Comparison of ENCODE assay signal across 8 mouse cellular contexts in genomic region chr4:139379719-139380118, GRCm38 (mm10). TPM values are rescaled to one million over a fixed set of nuclear protein-coding genes. Genes with fewer than 3 reads are reported as not detected.
DNase-seq lines count a peak whose midpoint lies in the region; ATAC-seq and TF ChIP-seq lines count a peak whose summit lies in the region.

No protein-coding gene starts in this region.

- no peak for ATAC-seq in kidney, postnatal 0 days (replicated peaks; ENCODE audit: low FRiP score, low read depth)
- no peak for ATAC-seq in forebrain, embryonic 16.5 days
- 0 out of 2 replicates have a peak, but pooled peaks have one; percentile 3 for ATAC-seq in megakaryocyte-erythroid progenitor cell, adult 5-6 weeks (replicated peaks; ENCODE audit: low FRiP score, low TSS enrichment, poor library complexity, severe bottlenecking)

- intact Hi-C loops in left cerebral cortex, postnatal 25 days (cut with DNase I), result loop anchor here (1.0 kb wide), 1 partner anchor 27 kb away; the partner anchor contains the start of genes Emc1, Mrto4 and Ubr4

- H3K4me2 ChIP-seq in kidney, postnatal 0 days (ENCODE audit: low read length), result peak overlapping the region; percentile 62
- peak overlapping the region; percentile 95 for H3K4me2 ChIP-seq in forebrain, embryonic 16.5 days (ENCODE audit: low read length)

- DNase-seq in kidney, postnatal 0 days (ENCODE audit: low spot score), result peak; percentile 2
- no peak for DNase-seq in kidney, postnatal 4 days
- DNase-seq in NIH3T3 (ENCODE audit: low read depth), result peak; percentile 31
- no peak for DNase-seq in frontal cortex, postnatal 25 days (ENCODE audit: low spot score in 2 of 2)
- DNase-seq in left cerebral cortex, postnatal 25 days (ENCODE audit: low spot score in 2 of 2), result no peak
- DNase-seq in cerebellum, adult 18-20 months, result no peak

- WGBS in kidney, postnatal 0 days, result 11% methylated on average over 8 of the region's 8 CpGs
- WGBS in forebrain, embryonic 16.5 days, result 14% methylated on average over 8 of the region's 8 CpGs

- H3K4me3 ChIP-seq in kidney, postnatal 0 days (replicated peaks; ENCODE audit: low read depth, low read length), result peak overlapping the region; percentile 84
- H3K4me3 ChIP-seq in forebrain, embryonic 16.5 days (replicated peaks; ENCODE audit: low read length), result peak overlapping the region; percentile 69

- peaks cover 10% of the 10 kb centered on the region; the same call in 1 of the 2 replicates for H3K4me1 ChIP-seq in kidney, postnatal 0 days (replicated peaks; ENCODE audit: insufficient read depth, low read length)
- H3K4me1 ChIP-seq in forebrain, embryonic 16.5 days (replicated peaks; ENCODE audit: control insufficient read depth, insufficient read depth, low read length), result peaks cover 20% of the 10 kb centered on the region

- H3K27me3 ChIP-seq in kidney, postnatal 0 days (ENCODE audit: insufficient read depth, low read length), result no peaks in the 10 kb centered on the region
- H3K27me3 ChIP-seq in forebrain, embryonic 16.5 days (replicated peaks; ENCODE audit: control insufficient read depth, insufficient read depth, low read length), result no peaks in the 10 kb centered on the region

- no peaks in the 10 kb centered on the region for H3K9me3 ChIP-seq in kidney, postnatal 0 days (replicated peaks; ENCODE audit: low read length)
- no peaks in the 10 kb centered on the region for H3K9me3 ChIP-seq in forebrain, embryonic 16.5 days (ENCODE audit: control insufficient read depth, low read length)

- no peak for TF ChIP-seq CTCF in kidney, postnatal 0 days (IDR thresholded peaks at IDR 0.05; ENCODE audit: low read depth)

- H3K36me3 ChIP-seq in kidney, postnatal 0 days (ENCODE audit: insufficient read depth, low read length), result peaks cover 10% of the 10 kb centered on the region
- peaks cover 6% of the 10 kb centered on the region for H3K36me3 ChIP-seq in forebrain, embryonic 16.5 days (ENCODE audit: control insufficient read depth, insufficient read depth)

- H3K9ac ChIP-seq in kidney, postnatal 0 days (ENCODE audit: low read depth, low read length), result peak overlapping the region; percentile 65
- peak overlapping the region; percentile 72 for H3K9ac ChIP-seq in forebrain, embryonic 16.5 days (replicated peaks; ENCODE audit: low read depth, low read length)

- H3K27ac ChIP-seq in kidney, postnatal 0 days, result peak overlapping the region; percentile 75
- no peak overlapping the region; the same call in none of the 2 replicates for H3K27ac ChIP-seq in forebrain, embryonic 16.5 days (ENCODE audit: low read length)

RNA-seq across cellular contexts. Expression of gene Ubr4, which starts 27.3 kb away (rescaled TPM):
- 46.2 and 47.4 TPM in 2 replicates for polyA plus RNA-seq in kidney, postnatal 0 days (2015; fragmentation: Nextera tagmentation; extraction: Ambion mirVana)
- 84.3 and 87.7 TPM in 2 replicates for polyA plus RNA-seq in forebrain, embryonic 16.5 days (2015; fragmentation: Nextera tagmentation; extraction: Ambion mirVana)
- total RNA-seq in megakaryocyte-erythroid progenitor cell, adult 5-6 weeks (2014; fragmentation: Nextera tagmentation), result 164 and 201 TPM in 2 replicates
- total RNA-seq in megakaryocyte-erythroid progenitor cell, adult 5-6 weeks (2017), result 78.1 and 79.4 TPM in 2 replicates
- total RNA-seq in left cerebral cortex, postnatal 25 days (2021), result 100 to 1,000 TPM; 172 to 174 TPM

RNA-seq across cellular contexts. Expression of gene Emc1, which starts 27.3 kb away (rescaled TPM):
- 19.0 and 22.6 TPM in 2 replicates for polyA plus RNA-seq in kidney, postnatal 0 days (2015; fragmentation: Nextera tagmentation; extraction: Ambion mirVana)
- 43.2 and 45.6 TPM in 2 replicates for polyA plus RNA-seq in forebrain, embryonic 16.5 days (2015; fragmentation: Nextera tagmentation; extraction: Ambion mirVana)
- total RNA-seq in megakaryocyte-erythroid progenitor cell, adult 5-6 weeks (2014; fragmentation: Nextera tagmentation), result 30.4 and 34.5 TPM in 2 replicates
- 23.9 and 55.9 TPM in 2 replicates for total RNA-seq in megakaryocyte-erythroid progenitor cell, adult 5-6 weeks (2017)
- total RNA-seq in left cerebral cortex, postnatal 25 days (2021), result 10 to 100 TPM; 80.2 to 86.8 TPM

RNA-seq across cellular contexts. Expression of gene Mrto4, which starts 27.3 kb away (rescaled TPM):
- 68.6 and 71.7 TPM in 2 replicates for polyA plus RNA-seq in kidney, postnatal 0 days (2015; fragmentation: Nextera tagmentation; extraction: Ambion mirVana)
- polyA plus RNA-seq in forebrain, embryonic 16.5 days (2015; fragmentation: Nextera tagmentation; extraction: Ambion mirVana), result 109 and 111 TPM in 2 replicates
- total RNA-seq in megakaryocyte-erythroid progenitor cell, adult 5-6 weeks (2014; fragmentation: Nextera tagmentation), result 200 and 273 TPM in 2 replicates
- 118 and 136 TPM in 2 replicates for total RNA-seq in megakaryocyte-erythroid progenitor cell, adult 5-6 weeks (2017)
- total RNA-seq in left cerebral cortex, postnatal 25 days (2021), result 10 to 100 TPM; 43.3 to 45.7 TPM

Comparison
In these comparisons a context has a peak if more than half of its experiments do, and no peak if none do; other contexts are left out.
1. DNase-seq: peak in kidney, postnatal 0 days (single experiment) and NIH3T3 (single experiment); none in kidney, postnatal 4 days (0 of 2), frontal cortex, postnatal 25 days (0 of 2), left cerebral cortex, postnatal 25 days (0 of 2) and cerebellum, adult 18-20 months (0 of 2).